Mouse (Mus musculus): ENCODE results near the gene Tmem267. TPM values are rescaled to one million over a fixed set of nuclear protein-coding genes. Genes with fewer than 3 reads are reported as not detected.

Tmem267 gene
- 5.9 TPM for total RNA-seq (2023)

GRCm38 (mm10) chr13:119487880-119488580 is at the start of gene Tmem267, which contains the start of gene 3110070M22Rik:
Gene Tmem267, plus strand, starts transcription at chr13:119488039.
Gene 3110070M22Rik, minus strand, starts transcription at chr13:119488383.

DNA sequence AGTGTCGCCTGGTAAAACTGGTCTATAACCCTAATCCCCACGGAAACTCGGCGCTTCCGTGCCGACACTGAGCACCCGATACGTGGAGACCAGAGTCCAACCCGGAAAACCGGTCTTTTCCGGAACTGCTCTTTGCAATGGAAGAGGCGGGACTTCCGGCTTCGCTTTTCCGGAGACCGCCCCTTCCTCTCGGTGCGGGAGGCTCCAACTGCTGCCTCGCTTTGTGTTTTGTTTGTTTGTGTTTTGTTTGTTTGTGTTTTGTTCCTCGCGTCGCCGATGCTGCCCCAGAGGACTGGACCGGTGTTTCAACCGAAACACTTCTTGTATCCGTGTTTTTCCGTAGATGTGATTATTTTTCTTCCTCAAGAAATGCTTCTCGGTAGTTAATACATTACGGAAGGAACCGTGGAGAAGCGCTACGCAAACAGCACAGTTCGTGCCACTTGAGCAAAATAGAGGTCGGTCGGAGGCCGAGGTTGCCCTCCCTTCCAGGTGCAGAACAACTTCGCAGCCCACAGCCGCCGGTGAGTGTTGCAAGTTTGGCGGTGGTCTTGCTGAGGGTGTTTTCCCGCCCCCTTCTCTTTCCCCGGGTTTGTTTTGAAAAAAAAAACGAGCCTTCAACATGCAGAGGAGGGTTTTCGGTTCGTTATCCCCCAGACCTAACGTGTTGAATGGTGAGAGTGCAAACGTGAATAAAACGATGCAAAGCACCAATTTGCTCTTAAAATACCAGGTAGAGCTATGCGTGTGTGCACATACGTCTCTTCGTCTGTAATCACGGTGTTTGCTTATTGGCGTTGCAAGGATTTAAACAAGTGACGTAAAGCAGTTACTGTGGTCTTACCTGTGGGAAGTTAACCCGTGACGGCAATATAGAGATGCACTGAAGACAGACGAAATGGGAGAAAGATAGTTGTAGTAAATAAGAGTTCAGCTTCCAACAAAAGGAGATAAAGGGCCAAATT is 25.0 kb upstream of the Tmem267 start, which contains the start of gene 4833420G17Rik:
Gene 4833420G17Rik, plus strand, starts transcription at position 173 of the 965 bp plus-strand sequence.

DNA sequence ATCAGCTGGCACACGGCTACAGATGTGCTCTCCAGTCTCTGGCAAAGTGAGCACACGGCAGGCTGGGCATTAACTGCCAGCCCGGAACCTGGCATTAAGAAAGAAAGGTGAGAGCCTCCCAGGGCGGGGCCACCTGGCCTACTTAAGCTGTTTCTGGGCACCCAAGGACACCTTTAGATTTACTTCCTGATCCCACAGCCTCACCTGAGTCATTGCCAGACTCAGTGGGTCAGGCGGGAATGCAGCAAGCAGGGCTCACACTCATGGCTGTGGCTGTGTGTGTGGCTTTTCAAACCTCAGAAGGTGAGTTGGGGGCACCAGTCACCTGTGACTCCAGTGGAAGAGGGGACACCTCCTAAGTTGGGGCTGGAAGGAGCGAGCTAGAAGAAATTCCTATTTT is 135.8 kb downstream of the Tmem267 start, which contains the start of gene Ccl28:
Gene Ccl28, plus strand, starts transcription at position 186 of the 400 bp plus-strand sequence.

Other genes starting within 250 kb of the Tmem267 start
- 52.9 TPM for gene Paip1, start 59.4 kb upstream of the Tmem267 start, total RNA-seq (2023)
- gene 4833420G17Rik, start 25.3 kb upstream of the Tmem267 start, total RNA-seq (2023): 73.5 TPM
- gene 3110070M22Rik, start 344 bp downstream of the Tmem267 start, total RNA-seq (2023): 0.80 TPM
- gene Ccl28, start 135.8 kb downstream of the Tmem267 start, total RNA-seq (2023): not detected
- gene Hmgcs1, start 202.3 kb downstream of the Tmem267 start, total RNA-seq (2023): 54.4 TPM